Mouse (Mus musculus) adrenal gland, postnatal 14 days (tissue): Measurements from ENCODE around the gene Twistnb. TPM values are rescaled to one million over a fixed set of nuclear protein-coding genes. Genes with fewer than 3 reads are reported as not detected.
A peak's percentile ranks its signal among the peaks of the same experiment; 100 is the strongest.

Experiments used
- DNase-seq: peaks from one replicate; pipeline ENCODE4 v3.0.0; 2021; ENCODE audit warnings: mixed read lengths
- long read RNA-seq, 2 experiments: library from polyadenylated mRNA; stranded (forward); transcript quantifications; one replicate each; pipeline ENCODE4 v2.0.0; 2021
- total RNA-seq: library from RNA; stranded (reverse); gene quantifications from 2 replicates; pipeline ENCODE4 v1.2.3, GENCODE M21; 2021

Twistnb gene
- total RNA-seq = 17.7 and 18.2 TPM in 2 replicates
- long read RNA-seq, experiment 1, full-length matches to known transcripts = 20 of 23 reads
- long read RNA-seq, experiment 1, partial matches to known transcripts = 0 of 23 reads
- long read RNA-seq, experiment 1, other reads (novel, unspliced or antisense) = 3 of 23 reads
- long read RNA-seq, experiment 2, full-length matches to known transcripts = 14 of 18 reads
- long read RNA-seq, experiment 2, partial matches to known transcripts = 1 of 18 reads
- long read RNA-seq, experiment 2, other reads (novel, unspliced or antisense) = 3 of 18 reads

- peak; percentile 98 for DNase-seq
Observed at GRCm38 (mm10) chr12:33429387-33430160, at the start of gene Twistnb. TSS of gene Twistnb (plus strand) at chr12:33429635.

- DNase-seq = peak; percentile 78
Observed at GRCm38 (mm10) chr12:33388842-33389241, 40.6 kb upstream of the Twistnb start.

- peak; percentile 30 for DNase-seq
Observed at GRCm38 (mm10) chr12:33390844-33391560, 38.4 kb upstream of the Twistnb start.

- DNase-seq = peak; percentile 38
Observed at GRCm38 (mm10) chr12:33394804-33395623, 34.4 kb upstream of the Twistnb start, which contains the start of gene Efcab10. TSS of gene Efcab10 (plus strand) at chr12:33394854.

- DNase-seq = no peak
Observed at GRCm38 (mm10) chr12:33403265-33403693, 26.2 kb upstream of the Twistnb start.

- DNase-seq = no peak
Observed at GRCm38 (mm10) chr12:33404996-33405395, 24.4 kb upstream of the Twistnb start.

- DNase-seq = no peak
Observed at GRCm38 (mm10) chr12:33405398-33406026, 23.9 kb upstream of the Twistnb start.

- no peak for DNase-seq
Observed at GRCm38 (mm10) chr12:33411580-33412151, 17.8 kb upstream of the Twistnb start.

GRCm38 (mm10) chr12:33424329-33424728 lies 5.1 kb upstream of the Twistnb start:
- DNase-seq = peak; percentile 49

- no peak for DNase-seq
Observed at GRCm38 (mm10) chr12:33427293-33427692, 2.1 kb upstream of the Twistnb start.

- DNase-seq = no peak
Observed at GRCm38 (mm10) chr12:33427726-33428125, 1.7 kb upstream of the Twistnb start.

- DNase-seq = no peak
Observed at GRCm38 (mm10) chr12:33433812-33434211, 4.4 kb downstream of the Twistnb start.

GRCm38 (mm10) chr12:33434758-33435157 lies 5.3 kb downstream of the Twistnb start:
- no peak for DNase-seq

GRCm38 (mm10) chr12:33455418-33455817 lies 26.0 kb downstream of the Twistnb start:
- no peak for DNase-seq

GRCm38 (mm10) chr12:33456242-33456641 lies 26.8 kb downstream of the Twistnb start:
- no peak for DNase-seq

- no peak for DNase-seq
Observed at GRCm38 (mm10) chr12:33480975-33481374, 51.5 kb downstream of the Twistnb start.

- no peak for DNase-seq
Observed at GRCm38 (mm10) chr12:33482931-33483330, 53.5 kb downstream of the Twistnb start.
